Mouse (Mus musculus): Measurements from ENCODE around the gene Ing4. TPM values are rescaled to one million over a fixed set of nuclear protein-coding genes. Genes with fewer than 3 reads are reported as not detected.

Ing4 gene
- total and polyA plus RNA-seq, 2 experiments from 2014 or later: 60.4 to 97.8 TPM

- TF ChIP-seq CTCF (IDR thresholded peaks at IDR 0.05): no peak
- Histone ChIP-seq H3K4me3 (ENCODE audit: low read depth, low read length) (peak overlapping the region; percentile 97), H3K27me3 (ENCODE audit: insufficient read depth, low read length) (no peaks in the 10 kb centered on the region), H3K9me3 (ENCODE audit: low read length) (no peaks in the 10 kb centered on the region), H3K27ac (ENCODE audit: low read depth, low read length) (peak overlapping the region; percentile 90), H3K4me2 (ENCODE audit: low read depth, low read length, poor library complexity, severe bottlenecking) (peak overlapping the region; percentile 91), H3K36me3 (ENCODE audit: insufficient read depth, low read length) (peaks cover 30% of the 10 kb centered on the region), H3K9ac (replicated peaks; ENCODE audit: low read length, poor library complexity, severe bottlenecking) (peak overlapping the region; percentile 92), H3K4me1 (ENCODE audit: insufficient read depth, low read length) (peaks cover 23% of the 10 kb centered on the region)
- under 1% methylated on average over 37 of the region's 44 CpGs for WGBS
- ATAC-seq (ENCODE audit: low FRiP score) (peak; percentile 28), DNase-seq (ENCODE audit: low spot score) (peak; percentile 68)
Measured at GRCm38 (mm10) chr6:125096597-125097345, 57.2 kb downstream of the Ing4 start.

- Histone ChIP-seq H3K36me3 (ENCODE audit: insufficient read depth, low read length) (peaks cover 36% of the 10 kb centered on the region), H3K9ac (replicated peaks; ENCODE audit: low read length, poor library complexity, severe bottlenecking) (peak overlapping the region; percentile 92), H3K27ac (ENCODE audit: low read depth, low read length) (peak overlapping the region; percentile 90), H3K4me2 (ENCODE audit: low read depth, low read length, poor library complexity, severe bottlenecking) (peak overlapping the region; percentile 91), H3K4me1 (ENCODE audit: insufficient read depth, low read length) (peaks cover 23% of the 10 kb centered on the region), H3K27me3 (ENCODE audit: insufficient read depth, low read length) (no peaks in the 10 kb centered on the region), H3K9me3 (ENCODE audit: low read length) (no peaks in the 10 kb centered on the region), H3K4me3 (ENCODE audit: low read depth, low read length) (peak overlapping the region; percentile 97)
- peak; percentile 14 for DNase-seq (ENCODE audit: low spot score)
- TF ChIP-seq CTCF (IDR thresholded peaks at IDR 0.05): peak; percentile 25; the same call in 1 of the 2 replicates
- 2% methylated on average over 12 of the region's 12 CpGs for WGBS
- ATAC-seq (ENCODE audit: low FRiP score): peak; percentile 6; the same call in 1 of the 2 replicates
Measured at GRCm38 (mm10) chr6:125097346-125097689, 57.8 kb downstream of the Ing4 start.

- Histone ChIP-seq H3K4me2 (ENCODE audit: low read depth, low read length, poor library complexity, severe bottlenecking) (peak overlapping the region; percentile 91), H3K27me3 (ENCODE audit: insufficient read depth, low read length) (no peaks in the 10 kb centered on the region), H3K4me1 (ENCODE audit: insufficient read depth, low read length) (peaks cover 23% of the 10 kb centered on the region), H3K9ac (replicated peaks; ENCODE audit: low read length, poor library complexity, severe bottlenecking) (peak overlapping the region; percentile 92), H3K4me3 (ENCODE audit: low read depth, low read length) (peak overlapping the region; percentile 97), H3K36me3 (ENCODE audit: insufficient read depth, low read length) (peaks cover 42% of the 10 kb centered on the region), H3K27ac (ENCODE audit: low read depth, low read length) (no peak overlapping the region; the same call in 1 of the 2 replicates), H3K9me3 (ENCODE audit: low read length) (no peaks in the 10 kb centered on the region)
- TF ChIP-seq CTCF (IDR thresholded peaks at IDR 0.05): no peak
- DNase-seq (ENCODE audit: low spot score) (no peak), ATAC-seq (ENCODE audit: low FRiP score) (no peak)
- WGBS: 51% methylated on average over 8 of the region's 8 CpGs
Measured at GRCm38 (mm10) chr6:125097951-125098350, 58.4 kb downstream of the Ing4 start.

GRCm38 (mm10) chr6:125098513-125098912, 59.0 kb downstream of the Ing4 start:
- H3K4me1 ChIP-seq (ENCODE audit: insufficient read depth, low read length): peaks cover 23% of the 10 kb centered on the region
- peak overlapping the region; percentile 97 for H3K4me3 ChIP-seq (ENCODE audit: low read depth, low read length)
- H3K9ac ChIP-seq (replicated peaks; ENCODE audit: low read length, poor library complexity, severe bottlenecking): peak overlapping the region; percentile 92
- H3K36me3 ChIP-seq (ENCODE audit: insufficient read depth, low read length): peaks cover 44% of the 10 kb centered on the region
- peak overlapping the region; percentile 91 for H3K4me2 ChIP-seq (ENCODE audit: low read depth, low read length, poor library complexity, severe bottlenecking)
- no peak for DNase-seq (ENCODE audit: low spot score)
- no peak for ATAC-seq (ENCODE audit: low FRiP score)
- H3K9me3 ChIP-seq (ENCODE audit: low read length): no peaks in the 10 kb centered on the region
- H3K27ac ChIP-seq (ENCODE audit: low read depth, low read length): no peak overlapping the region; the same call in 1 of the 2 replicates
- WGBS: 53% methylated on average over 3 of the region's 3 CpGs
- no peaks in the 10 kb centered on the region for H3K27me3 ChIP-seq (ENCODE audit: insufficient read depth, low read length)
- TF ChIP-seq CTCF (IDR thresholded peaks at IDR 0.05): no peak

Small RNAs within 50 kb of the gene (microRNA-seq; reads per million reads assigned to microRNA genes)
- not detected for gene Mir7045 (ENCODE audit: borderline number of aligned reads)

Other genes starting within 250 kb of the Ing4 start
- gene Spsb2, start 231.1 kb upstream of the Ing4 start, total RNA-seq (2014; rRNA removed): 5.9 and 9.3 TPM in 2 replicates
- 10.2 and 10.9 TPM in 2 replicates for gene Spsb2, start 231.1 kb upstream of the Ing4 start, polyA plus RNA-seq (2015; fragmentation: Nextera tagmentation; extraction: Ambion mirVana)
- gene Tpi1, start 225.5 kb upstream of the Ing4 start, total RNA-seq (2014; rRNA removed): 392 and 419 TPM in 2 replicates
- 415 and 480 TPM in 2 replicates for gene Tpi1, start 225.5 kb upstream of the Ing4 start, polyA plus RNA-seq (2015; fragmentation: Nextera tagmentation; extraction: Ambion mirVana)
- gene Usp5, start 210.3 kb upstream of the Ing4 start, total RNA-seq (2014; rRNA removed): 218 and 219 TPM in 2 replicates
- 201 and 214 TPM in 2 replicates for gene Usp5, start 210.3 kb upstream of the Ing4 start, polyA plus RNA-seq (2015; fragmentation: Nextera tagmentation; extraction: Ambion mirVana)
- 9.4 and 16.7 TPM in 2 replicates for gene Cdca3, start 210.2 kb upstream of the Ing4 start, total RNA-seq (2014; rRNA removed)
- 15.0 and 16.0 TPM in 2 replicates for gene Cdca3, start 210.2 kb upstream of the Ing4 start, polyA plus RNA-seq (2015; fragmentation: Nextera tagmentation; extraction: Ambion mirVana)
- 0.52 and 0.66 TPM in 2 replicates for gene Gnb3, start 199.5 kb upstream of the Ing4 start, total RNA-seq (2014; rRNA removed)
- gene Gnb3, start 199.5 kb upstream of the Ing4 start, polyA plus RNA-seq (2015; fragmentation: Nextera tagmentation; extraction: Ambion mirVana): 0.23 and 1.1 TPM in 2 replicates
- 67.4 and 74.4 TPM in 2 replicates for gene P3h3, start 182.0 kb upstream of the Ing4 start, total RNA-seq (2014; rRNA removed)
- 9.8 and 11.2 TPM in 2 replicates for gene P3h3, start 182.0 kb upstream of the Ing4 start, polyA plus RNA-seq (2015; fragmentation: Nextera tagmentation; extraction: Ambion mirVana)
- gene Gpr162, start 175.8 kb upstream of the Ing4 start, total RNA-seq (2014; rRNA removed): 198 and 225 TPM in 2 replicates
- gene Gpr162, start 175.8 kb upstream of the Ing4 start, polyA plus RNA-seq (2015; fragmentation: Nextera tagmentation; extraction: Ambion mirVana): 38.3 and 39.3 TPM in 2 replicates
- 0.19 and 2.8 TPM in 2 replicates for gene Cd4, start 151.5 kb upstream of the Ing4 start, total RNA-seq (2014; rRNA removed)
- gene Cd4, start 151.5 kb upstream of the Ing4 start, polyA plus RNA-seq (2015; fragmentation: Nextera tagmentation; extraction: Ambion mirVana): 0.25 and 0.58 TPM in 2 replicates
- gene Lag3, start 128.1 kb upstream of the Ing4 start, total RNA-seq (2014; rRNA removed): 1.1 and 2.1 TPM in 2 replicates
- gene Lag3, start 128.1 kb upstream of the Ing4 start, polyA plus RNA-seq (2015; fragmentation: Nextera tagmentation; extraction: Ambion mirVana): 2.8 and 3.5 TPM in 2 replicates
- 814 and 944 TPM in 2 replicates for gene Ptms, start 119.7 kb upstream of the Ing4 start, total RNA-seq (2014; rRNA removed)
- gene Ptms, start 119.7 kb upstream of the Ing4 start, polyA plus RNA-seq (2015; fragmentation: Nextera tagmentation; extraction: Ambion mirVana): 810 TPM in 2 replicates
- 512 and 647 TPM in 2 replicates for gene Mlf2, start 108.4 kb upstream of the Ing4 start, total RNA-seq (2014; rRNA removed)
- 628 and 643 TPM in 2 replicates for gene Mlf2, start 108.4 kb upstream of the Ing4 start, polyA plus RNA-seq (2015; fragmentation: Nextera tagmentation; extraction: Ambion mirVana)
- gene Cops7a, start 74.2 kb upstream of the Ing4 start, total RNA-seq (2014; rRNA removed): 108 and 131 TPM in 2 replicates
- gene Cops7a, start 74.2 kb upstream of the Ing4 start, polyA plus RNA-seq (2015; fragmentation: Nextera tagmentation; extraction: Ambion mirVana): 92.3 and 97.1 TPM in 2 replicates
- 31.8 and 36.1 TPM in 2 replicates for gene Pianp, start 43.1 kb upstream of the Ing4 start, total RNA-seq (2014; rRNA removed)
- gene Pianp, start 43.1 kb upstream of the Ing4 start, polyA plus RNA-seq (2015; fragmentation: Nextera tagmentation; extraction: Ambion mirVana): 97.0 and 97.5 TPM in 2 replicates
- gene Zfp384, start 30.6 kb upstream of the Ing4 start, total RNA-seq (2014; rRNA removed): 33.2 and 38.6 TPM in 2 replicates
- gene Zfp384, start 30.6 kb upstream of the Ing4 start, polyA plus RNA-seq (2015; fragmentation: Nextera tagmentation; extraction: Ambion mirVana): 9.0 and 9.7 TPM in 2 replicates
- gene Acrbp, start 9.9 kb downstream of the Ing4 start, total RNA-seq (2014; rRNA removed): 6.9 and 12.6 TPM in 2 replicates
- gene Acrbp, start 9.9 kb downstream of the Ing4 start, polyA plus RNA-seq (2015; fragmentation: Nextera tagmentation; extraction: Ambion mirVana): 7.2 and 7.8 TPM in 2 replicates
- 0.90 and 1.7 TPM in 2 replicates for gene Lpar5, start 28.2 kb downstream of the Ing4 start, total RNA-seq (2014; rRNA removed)
- 0.52 and 0.71 TPM in 2 replicates for gene Lpar5, start 28.2 kb downstream of the Ing4 start, polyA plus RNA-seq (2015; fragmentation: Nextera tagmentation; extraction: Ambion mirVana)
- gene Chd4, start 56.2 kb downstream of the Ing4 start, total RNA-seq (2014; rRNA removed): 117 and 133 TPM in 2 replicates
- gene Chd4, start 56.2 kb downstream of the Ing4 start, polyA plus RNA-seq (2015; fragmentation: Nextera tagmentation; extraction: Ambion mirVana): 72.9 and 89.1 TPM in 2 replicates
- gene Nop2, start 92.1 kb downstream of the Ing4 start, total RNA-seq (2014; rRNA removed): 34.5 and 45.8 TPM in 2 replicates
- 41.4 and 42.6 TPM in 2 replicates for gene Nop2, start 92.1 kb downstream of the Ing4 start, polyA plus RNA-seq (2015; fragmentation: Nextera tagmentation; extraction: Ambion mirVana)
- gene Iffo1, start 105.5 kb downstream of the Ing4 start, total RNA-seq (2014; rRNA removed): 33.3 and 33.9 TPM in 2 replicates
- 19.0 and 20.4 TPM in 2 replicates for gene Iffo1, start 105.5 kb downstream of the Ing4 start, polyA plus RNA-seq (2015; fragmentation: Nextera tagmentation; extraction: Ambion mirVana)
- 2,678 and 3,049 TPM in 2 replicates for gene Gapdh, start 126.7 kb downstream of the Ing4 start, total RNA-seq (2014; rRNA removed)
- gene Gapdh, start 126.7 kb downstream of the Ing4 start, polyA plus RNA-seq (2015; fragmentation: Nextera tagmentation; extraction: Ambion mirVana): 1,705 and 1,726 TPM in 2 replicates
- gene Ncapd2, start 151.9 kb downstream of the Ing4 start, total RNA-seq (2014; rRNA removed): 29.8 and 33.7 TPM in 2 replicates
- gene Ncapd2, start 151.9 kb downstream of the Ing4 start, polyA plus RNA-seq (2015; fragmentation: Nextera tagmentation; extraction: Ambion mirVana): 18.4 and 21.0 TPM in 2 replicates
- gene Mrpl51, start 152.0 kb downstream of the Ing4 start, total RNA-seq (2014; rRNA removed): 23.3 and 48.2 TPM in 2 replicates
- 136 and 145 TPM in 2 replicates for gene Mrpl51, start 152.0 kb downstream of the Ing4 start, polyA plus RNA-seq (2015; fragmentation: Nextera tagmentation; extraction: Ambion mirVana)
- 42.7 and 47.6 TPM in 2 replicates for gene Vamp1, start 175.8 kb downstream of the Ing4 start, total RNA-seq (2014; rRNA removed)
- gene Vamp1, start 175.8 kb downstream of the Ing4 start, polyA plus RNA-seq (2015; fragmentation: Nextera tagmentation; extraction: Ambion mirVana): 40.5 and 46.0 TPM in 2 replicates
- gene Tapbpl, start 192.1 kb downstream of the Ing4 start, total RNA-seq (2014; rRNA removed): 4.7 and 6.2 TPM in 2 replicates
- 9.0 and 9.7 TPM in 2 replicates for gene Tapbpl, start 192.1 kb downstream of the Ing4 start, polyA plus RNA-seq (2015; fragmentation: Nextera tagmentation; extraction: Ambion mirVana)
- gene Cd27, start 197.2 kb downstream of the Ing4 start, total RNA-seq (2014; rRNA removed): not detected in 2 replicates
- gene Cd27, start 197.2 kb downstream of the Ing4 start, polyA plus RNA-seq (2015; fragmentation: Nextera tagmentation; extraction: Ambion mirVana): 0.70 TPM in 1 of 2 replicates, not detected in the other
- not detected in 2 replicates for gene Tuba3a, start 246.3 kb downstream of the Ing4 start, total RNA-seq (2014; rRNA removed)
- not detected in 2 replicates for gene Tuba3a, start 246.3 kb downstream of the Ing4 start, polyA plus RNA-seq (2015; fragmentation: Nextera tagmentation; extraction: Ambion mirVana)

Data from midbrain, postnatal 0 days (tissue).